Mouse (Mus musculus): Measurements from ENCODE around the gene Abcg3. TPM values are rescaled to one million over a fixed set of nuclear protein-coding genes. Genes with fewer than 3 reads are reported as not detected.

Abcg3 gene
- total RNA-seq (2012; rRNA removed): not detected in 2 replicates
- not detected in 2 replicates for total RNA-seq (2014; rRNA removed)
- 0.11 TPM in 1 of 2 replicates, not detected in the other for polyA plus RNA-seq (2012; ENCODE audit: insufficient read length, low read depth)

- Histone ChIP-seq H3K9ac (ENCODE audit: insufficient read depth, low read depth) (no peak within 1 kb of the TSS), H3K4me1 (ENCODE audit: control insufficient read depth in 1 of 2, insufficient read depth in 2 of 2) (peaks cover 3 to 18% of the 10 kb centered on the region in 2 experiments; a peak in 2 of 4 replicates), H3K27me3 (replicated peaks) (no peaks in the 10 kb centered on the region), H3K79me2 (replicated peaks; ENCODE audit: control insufficient read depth, extremely low read depth, insufficient read depth, poor library complexity, severe bottlenecking) (no peaks in the 10 kb centered on the region), H3K27ac (ENCODE audit: insufficient read depth, low read depth) (no peak within 1 kb of the TSS), H3K36me3 (replicated peaks in 1 of 2; ENCODE audit: control insufficient read depth in 1 of 2, insufficient read depth in 1 of 2, low read length in 1 of 2) (no peaks in the 10 kb centered on the region), H3K4me2 (ENCODE audit: insufficient read depth, low read depth, poor library complexity, severe bottlenecking) (peak within 1 kb of the TSS; percentile 24), H3K9me3 (replicated peaks; ENCODE audit: low read length) (no peaks in the 10 kb centered on the region), H3K4me3 (replicated peaks in 1 of 3; ENCODE audit: low read depth in 2 of 3, low read length in 2 of 3, poor library complexity in 1 of 3) (no peak within 1 kb of the TSS)
- DNase-seq (ENCODE audit: extremely low read depth): no peak
- TF ChIP-seq ZKSCAN1 (IDR thresholded peaks at IDR 0.05; ENCODE audit: borderline replicate concordance, low read depth, low read length) (no peak), IRF4 (IDR thresholded peaks at IDR 0.05; ENCODE audit: low read depth, low read length) (no peak), SIN3A (IDR thresholded peaks at IDR 0.05; ENCODE audit: low read length) (no peak), NELFE (IDR thresholded peaks at IDR 0.05; ENCODE audit: low read depth, low read length) (no peak)
- in situ Hi-C loops (cut with MboI; ENCODE audit: low pct_ligation_motif_present, low pct_unique_long_range_greater_than_20kb, low sequenced_read_pairs): loop anchor here (25.0 kb wide), 1 partner anchor 330 kb away; no protein-coding TSS in a partner anchor
- dilution Hi-C loops (cut with MboI; ENCODE audit: extremely low pct_ligation_motif_present, extremely low pct_unique_long_range_greater_than_20kb, low sequenced_read_pairs): no loop called here
Observed at GRCm38 (mm10) chr5:104982535-104982934, at the start of gene Abcg3. Gene Abcg3 (minus strand): TSS chr5:104982718.

GRCm38 (mm10) chr5:105012551-105012950, 30.0 kb upstream of the Abcg3 start:
- DNase-seq (ENCODE audit: extremely low read depth): no peak
- dilution Hi-C loops (cut with MboI; ENCODE audit: extremely low pct_ligation_motif_present, extremely low pct_unique_long_range_greater_than_20kb, low sequenced_read_pairs): no loop called here
- no peak overlapping the region for H3K27ac ChIP-seq (ENCODE audit: insufficient read depth, low read depth)

GRCm38 (mm10) chr5:105011570-105011969, 29.1 kb upstream of the Abcg3 start:
- H3K4me3 ChIP-seq (replicated peaks in 1 of 3; ENCODE audit: low read depth in 2 of 3, low read length in 2 of 3, poor library complexity in 1 of 3): no peak overlapping the region
- no peaks in the 10 kb centered on the region for H3K9me3 ChIP-seq (replicated peaks; ENCODE audit: low read length)
- in situ Hi-C loops (cut with MboI; ENCODE audit: low pct_ligation_motif_present, low pct_unique_long_range_greater_than_20kb, low sequenced_read_pairs) (no loop called here), dilution Hi-C loops (cut with MboI; ENCODE audit: extremely low pct_ligation_motif_present, extremely low pct_unique_long_range_greater_than_20kb, low sequenced_read_pairs) (no loop called here)
- H3K27me3 ChIP-seq (replicated peaks): no peaks in the 10 kb centered on the region
- peaks cover 10 to 24% of the 10 kb centered on the region in 2 experiments for H3K36me3 ChIP-seq (replicated peaks in 1 of 2; ENCODE audit: control insufficient read depth in 1 of 2, insufficient read depth in 1 of 2, low read length in 1 of 2)
- TF ChIP-seq MAX (IDR thresholded peaks at IDR 0.05; ENCODE audit: low read length) (peak; percentile 63; the same call in 1 of the 2 replicates), NELFE (IDR thresholded peaks at IDR 0.05; ENCODE audit: low read depth, low read length) (no peak)
- H3K79me2 ChIP-seq (replicated peaks; ENCODE audit: control insufficient read depth, extremely low read depth, insufficient read depth, poor library complexity, severe bottlenecking): no peaks in the 10 kb centered on the region
- no peak overlapping the region for H3K4me2 ChIP-seq (ENCODE audit: insufficient read depth, low read depth, poor library complexity, severe bottlenecking)
- no peak overlapping the region for H3K27ac ChIP-seq (ENCODE audit: insufficient read depth, low read depth)
- peak; percentile 6 for DNase-seq (ENCODE audit: extremely low read depth)
- peaks cover 3 to 15% of the 10 kb centered on the region in 2 experiments; a peak in 1 of 4 replicates for H3K4me1 ChIP-seq (ENCODE audit: control insufficient read depth in 1 of 2, insufficient read depth in 2 of 2)
- H3K9ac ChIP-seq (ENCODE audit: insufficient read depth, low read depth): no peak overlapping the region

More at GRCm38 (mm10) chr5:105012551-105012950, 30.0 kb upstream of the Abcg3 start:
- no peak for TF ChIP-seq SIN3A (IDR thresholded peaks at IDR 0.05; ENCODE audit: low read length)
- TF ChIP-seq KAT2A (IDR thresholded peaks at IDR 0.05; ENCODE audit: insufficient replicate concordance, low read length): no peak
- TF ChIP-seq MAFK (IDR thresholded peaks at IDR 0.05; ENCODE audit: insufficient replicate concordance, low read length): no peak
- TF ChIP-seq RCOR1 (conservative IDR thresholded peaks at IDR 0.05; ENCODE audit: low read depth, low read length): no peak
- TF ChIP-seq MAX (IDR thresholded peaks at IDR 0.05; ENCODE audit: low read length): no peak
- no peak for TF ChIP-seq E2F4 (IDR thresholded peaks at IDR 0.05; ENCODE audit: insufficient replicate concordance, low read depth, low read length)
- TF ChIP-seq HCFC1 (IDR thresholded peaks at IDR 0.05; ENCODE audit: low read depth, low read length): no peak
- no peak for TF ChIP-seq POLR2A (IDR thresholded peaks at IDR 0.05; ENCODE audit: low read depth, low read length)
- no peak for TF ChIP-seq ZMIZ1 (IDR thresholded peaks at IDR 0.05; ENCODE audit: low read depth, low read length)
- no peak for TF ChIP-seq PAX5 (IDR thresholded peaks at IDR 0.05; ENCODE audit: low read length)
- TF ChIP-seq ZC3H11A (IDR thresholded peaks at IDR 0.05; ENCODE audit: low read depth, low read length): no peak
- no peak for TF ChIP-seq CTCF (conservative IDR thresholded peaks at IDR 0.05 in 1 of 2, IDR thresholded peaks at IDR 0.05 in 1 of 2; ENCODE audit: low read depth in 2 of 2, low read length in 2 of 2)
- TF ChIP-seq POLR2AphosphoS2 (IDR thresholded peaks at IDR 0.05; ENCODE audit: low read depth, low read length): no peak
- no peak for TF ChIP-seq ZKSCAN1 (IDR thresholded peaks at IDR 0.05; ENCODE audit: borderline replicate concordance, low read depth, low read length)
- no peak for TF ChIP-seq MYC (IDR thresholded peaks at IDR 0.05; ENCODE audit: low read depth, low read length)
- TF ChIP-seq ETS1 (conservative IDR thresholded peaks at IDR 0.05; ENCODE audit: low read depth, low read length): no peak
- no peak for TF ChIP-seq USF2 (conservative IDR thresholded peaks at IDR 0.05; ENCODE audit: low read depth, low read length)
- no peak for TF ChIP-seq JUN (IDR thresholded peaks at IDR 0.05; ENCODE audit: insufficient read depth, low read depth, low read length)
- H3K4me2 ChIP-seq (ENCODE audit: insufficient read depth, low read depth, poor library complexity, severe bottlenecking): no peak overlapping the region
- in situ Hi-C loops (cut with MboI; ENCODE audit: low pct_ligation_motif_present, low pct_unique_long_range_greater_than_20kb, low sequenced_read_pairs): no loop called here
- no peak overlapping the region for H3K4me3 ChIP-seq (replicated peaks in 1 of 3; ENCODE audit: low read depth in 2 of 3, low read length in 2 of 3, poor library complexity in 1 of 3)
- H3K79me2 ChIP-seq (replicated peaks; ENCODE audit: control insufficient read depth, extremely low read depth, insufficient read depth, poor library complexity, severe bottlenecking): no peaks in the 10 kb centered on the region
- peaks cover 3 to 15% of the 10 kb centered on the region in 2 experiments; a peak in 1 of 4 replicates for H3K4me1 ChIP-seq (ENCODE audit: control insufficient read depth in 1 of 2, insufficient read depth in 2 of 2)
- H3K9me3 ChIP-seq (replicated peaks; ENCODE audit: low read length): no peaks in the 10 kb centered on the region
- no peak overlapping the region for H3K9ac ChIP-seq (ENCODE audit: insufficient read depth, low read depth)
- H3K36me3 ChIP-seq (replicated peaks in 1 of 2; ENCODE audit: control insufficient read depth in 1 of 2, insufficient read depth in 1 of 2, low read length in 1 of 2): peaks cover 17 to 32% of the 10 kb centered on the region in 2 experiments
- H3K27me3 ChIP-seq (replicated peaks): no peaks in the 10 kb centered on the region
